ENCODE assay signal across 8 mouse cellular contexts in the genomic region with DNA sequence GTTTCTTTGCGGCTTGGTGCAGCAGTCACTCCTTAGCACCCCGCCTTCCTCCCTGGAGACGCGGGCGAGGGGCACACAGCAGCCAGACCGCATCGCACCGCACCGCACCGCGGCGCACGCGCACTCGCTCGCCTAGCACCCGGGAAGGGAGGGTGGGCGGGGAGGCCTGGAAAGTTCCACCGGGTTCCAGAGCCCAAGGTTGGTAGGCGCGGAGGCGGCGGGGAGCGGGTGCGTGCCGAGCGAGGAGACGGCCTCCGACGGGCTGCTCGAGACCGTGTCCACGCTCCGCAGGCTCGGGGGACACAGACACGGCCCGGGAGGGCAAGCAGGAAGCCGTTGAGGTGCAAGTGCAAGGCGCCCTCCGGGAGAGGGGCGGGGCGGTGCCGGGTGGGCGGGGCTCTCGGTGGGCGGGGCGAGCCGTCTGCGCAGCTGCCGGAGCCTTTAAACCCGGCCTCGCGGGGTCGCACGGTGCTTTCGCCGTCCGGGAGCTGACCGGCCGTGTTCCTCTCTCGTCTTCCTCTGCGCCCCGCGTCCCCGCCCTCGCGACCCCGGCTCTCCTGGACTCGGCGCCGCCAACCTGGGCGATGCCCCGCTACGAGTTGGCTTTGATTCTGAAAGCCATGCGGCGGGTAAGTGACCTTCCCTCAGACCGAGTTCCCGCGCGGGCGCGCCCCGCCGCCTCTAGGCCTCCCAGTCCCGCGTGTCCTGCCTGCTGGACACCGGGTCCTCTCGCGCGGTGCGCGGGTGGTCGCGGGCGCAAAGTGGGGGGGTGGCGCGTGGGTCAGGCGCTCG. TPM values are rescaled to one million over a fixed set of nuclear protein-coding genes. Genes with fewer than 3 reads are reported as not detected.
DNase-seq lines count a peak whose midpoint lies in the region; ATAC-seq and TF ChIP-seq lines count a peak whose summit lies in the region.

TSS of gene Mrps6 (plus strand) at position 419 of the 792 bp plus-strand sequence.
TSS of gene Gm49711 (plus strand) at position 465 of the 792 bp plus-strand sequence.
TSS of gene Slc5a3 (plus strand) at position 471 of the 792 bp plus-strand sequence.

- peak within 1 kb of the TSS; percentile 54 for H3K9ac ChIP-seq in lung, postnatal 0 days (replicated peaks; ENCODE audit: low read depth)

- ATAC-seq in lung, postnatal 0 days = peak; percentile 96

- WGBS in hindbrain, embryonic 10.5 days = under 1% methylated on average over 88 of the region's 99 CpGs
- 3% methylated on average over 65 of the region's 99 CpGs for WGBS in lung, postnatal 0 days

- TF ChIP-seq EP300 in lung, postnatal 0 days (IDR thresholded peaks at IDR 0.05) = no peak

- peaks cover 35% of the 10 kb centered on the region for H3K4me1 ChIP-seq in hindbrain, embryonic 10.5 days (replicated peaks)
- H3K4me1 ChIP-seq in lung, postnatal 0 days (ENCODE audit: insufficient read depth, low read depth, low read length) = 0 out of 2 replicates have a peak, but pooled peaks cover 3% of the 10 kb centered on the region

- H3K27ac ChIP-seq in hindbrain, embryonic 10.5 days = peak within 1 kb of the TSS; percentile 97
- H3K27ac ChIP-seq in lung, postnatal 0 days (ENCODE audit: low read length) = no peak within 1 kb of the TSS

- peak; percentile 43; the same call in 1 of the 2 replicates for TF ChIP-seq CTCF in lung, postnatal 0 days (IDR thresholded peaks at IDR 0.05)

- peak; percentile 85 for DNase-seq in NIH3T3 (ENCODE audit: low read depth)
- DNase-seq in cerebellum, adult 9-11 months = peak; percentile 88
- DNase-seq in frontal cortex, adult 2 months (ENCODE audit: extremely low spot score in 1 of 2, low spot score in 1 of 2) = peak; percentile 55 to 87
- DNase-seq in hindbrain, embryonic 10.5 days (ENCODE audit: low spot score) = peak; percentile 95
- DNase-seq in layer of hippocampus, postnatal 10 days (ENCODE audit: low spot score in 2 of 2) = peak; percentile 85 to 89
- DNase-seq in lung, postnatal 0 days (ENCODE audit: low spot score) = peak; percentile 90
- peak; percentile 92 for DNase-seq in ovary, postnatal 10 days (ENCODE audit: low spot score)
- peak; percentile 86 for DNase-seq in thymus, postnatal 0 days (ENCODE audit: low spot score)

- H3K4me3 ChIP-seq in hindbrain, embryonic 10.5 days = peak within 1 kb of the TSS; percentile 91
- H3K4me3 ChIP-seq in lung, postnatal 0 days (ENCODE audit: low read depth, low read length) = peak within 1 kb of the TSS; percentile 86

- H3K27me3 ChIP-seq in hindbrain, embryonic 10.5 days (ENCODE audit: insufficient read depth, poor library complexity, severe bottlenecking) = no peaks in the 10 kb centered on the region
- no peaks in the 10 kb centered on the region for H3K27me3 ChIP-seq in lung, postnatal 0 days (replicated peaks; ENCODE audit: insufficient read depth, low read length)

- peak within 1 kb of the TSS; percentile 99 for H3K4me2 ChIP-seq in lung, postnatal 0 days (replicated peaks; ENCODE audit: low read depth, low read length)

- peaks cover 12% of the 10 kb centered on the region for H3K9me3 ChIP-seq in hindbrain, embryonic 10.5 days
- peaks cover 3% of the 10 kb centered on the region; the same call in 1 of the 2 replicates for H3K9me3 ChIP-seq in lung, postnatal 0 days (ENCODE audit: low read length)

- H3K36me3 ChIP-seq in hindbrain, embryonic 10.5 days = peaks cover 38% of the 10 kb centered on the region
- no peaks in the 10 kb centered on the region for H3K36me3 ChIP-seq in lung, postnatal 0 days (ENCODE audit: insufficient read depth, low read length)

RNA-seq across cellular contexts. Expression of gene Mrps6, which starts in this region (rescaled TPM):
- polyA plus RNA-seq in frontal cortex, adult 2 months (2012; rRNA removed) = 64.8 and 64.9 TPM in 2 replicates
- polyA plus RNA-seq in hindbrain, embryonic 10.5 days (2016; fragmentation: Nextera tagmentation; extraction: Ambion mirVana) = 139 and 143 TPM in 2 replicates
- 10 to 100 TPM; 57.9 to 66.2 TPM for total RNA-seq in layer of hippocampus, postnatal 10 days (2021)
- 69.0 and 77.3 TPM in 2 replicates for polyA plus RNA-seq in lung, postnatal 0 days (2015; fragmentation: Nextera tagmentation; extraction: Ambion mirVana)
- polyA plus RNA-seq in thymus, postnatal 0 days (2015; fragmentation: Nextera tagmentation; extraction: Ambion mirVana) = 119 and 133 TPM in 2 replicates

RNA-seq across cellular contexts. Expression of gene Gm49711, which starts in this region (rescaled TPM):
- 0.40 TPM in 2 replicates for polyA plus RNA-seq in frontal cortex, adult 2 months (2012; rRNA removed)
- 0.24 TPM in 1 of 2 replicates, not detected in the other for polyA plus RNA-seq in hindbrain, embryonic 10.5 days (2016; fragmentation: Nextera tagmentation; extraction: Ambion mirVana)
- total RNA-seq in layer of hippocampus, postnatal 10 days (2021) = under 1 TPM in 1 of 2 experiments, not detected in 1; 0.31 TPM
- polyA plus RNA-seq in lung, postnatal 0 days (2015; fragmentation: Nextera tagmentation; extraction: Ambion mirVana) = 0.11 TPM in 1 of 2 replicates, not detected in the other
- not detected in 2 replicates for polyA plus RNA-seq in thymus, postnatal 0 days (2015; fragmentation: Nextera tagmentation; extraction: Ambion mirVana)

RNA-seq across cellular contexts. Expression of gene Slc5a3, which starts in this region (rescaled TPM):
- polyA plus RNA-seq in frontal cortex, adult 2 months (2012; rRNA removed) = 5.5 and 5.7 TPM in 2 replicates
- 9.8 and 11.3 TPM in 2 replicates for polyA plus RNA-seq in hindbrain, embryonic 10.5 days (2016; fragmentation: Nextera tagmentation; extraction: Ambion mirVana)
- total RNA-seq in layer of hippocampus, postnatal 10 days (2021) = 10 to 100 TPM; 15.3 to 17.8 TPM
- 2.5 and 2.9 TPM in 2 replicates for polyA plus RNA-seq in lung, postnatal 0 days (2015; fragmentation: Nextera tagmentation; extraction: Ambion mirVana)
- polyA plus RNA-seq in thymus, postnatal 0 days (2015; fragmentation: Nextera tagmentation; extraction: Ambion mirVana) = 1.5 and 2.4 TPM in 2 replicates
